Mouse (Mus musculus) frontal cortex, postnatal 14 days (tissue): ENCODE measurements around the gene Crtam.
A peak's percentile ranks its signal among the peaks of the same experiment; 100 is the strongest.

Experiments
- DNase-seq, 2 experiments: peaks; one replicate each; pipeline ENCODE4 v3.0.0; 2022; ENCODE audit warnings: low spot score in 2 of 2

The Crtam gene

GRCm38 (mm10) chr9:41007785-41008184 is 3.4 kb upstream of the Crtam start:
- DNase-seq: no peak

DNA sequence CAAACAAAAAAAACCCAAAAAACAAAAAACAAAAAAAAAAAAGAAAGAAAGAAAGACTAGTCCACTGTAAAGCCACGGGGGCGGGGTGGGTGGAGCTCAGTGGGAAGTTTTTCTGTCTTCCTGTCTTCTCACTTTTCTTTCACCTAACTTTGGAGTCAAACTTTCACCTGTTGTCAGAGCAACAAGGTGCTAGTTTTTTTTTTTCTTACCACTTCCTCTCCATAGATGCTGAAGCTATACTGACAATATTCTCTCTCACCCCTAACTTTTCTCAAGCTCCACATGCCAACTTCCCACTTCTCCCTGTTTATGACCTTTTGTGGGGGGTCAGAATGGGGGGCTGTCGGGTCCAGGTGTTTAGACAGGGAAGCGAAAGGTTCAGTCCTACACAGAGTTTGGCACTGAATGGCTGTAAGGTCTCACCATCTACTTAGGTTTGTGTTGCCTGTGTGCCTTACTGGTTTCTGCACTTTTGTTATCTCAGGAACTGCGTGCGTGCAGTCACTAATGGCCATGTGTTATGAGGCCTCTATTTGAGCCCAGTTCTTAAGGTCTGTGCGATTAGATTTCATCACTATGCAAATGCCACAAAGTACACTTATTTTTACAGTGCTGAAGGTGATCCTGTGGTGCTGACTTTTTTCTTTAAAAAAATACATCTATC is 7.2 kb downstream of the Crtam start:
- DNase-seq: no peak

DNA sequence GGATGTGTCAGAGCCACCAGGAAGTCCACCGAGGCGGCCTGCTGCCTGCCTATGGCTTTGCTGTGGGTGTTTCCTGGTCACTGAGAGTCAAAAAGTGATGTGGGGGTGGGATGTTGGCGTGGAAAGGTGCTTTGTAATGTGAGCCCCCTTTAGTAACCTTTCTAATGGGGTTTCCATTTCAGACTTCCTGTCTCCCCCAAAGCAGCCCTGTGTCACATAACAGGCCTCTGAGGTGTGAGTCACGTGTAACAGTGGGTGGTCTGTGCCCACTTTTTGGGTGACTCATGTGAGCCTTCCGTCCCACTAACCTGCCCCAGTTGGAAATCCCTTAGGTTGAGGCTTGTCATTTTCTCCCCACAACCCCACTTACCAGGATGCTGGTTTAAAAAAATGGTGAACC is 10.4 kb downstream of the Crtam start:
- DNase-seq: no peak

- DNase-seq: no peak
These were observed 12.9 kb downstream of the Crtam start for GRCm38 (mm10) chr9:40991511-40991910.

DNA sequence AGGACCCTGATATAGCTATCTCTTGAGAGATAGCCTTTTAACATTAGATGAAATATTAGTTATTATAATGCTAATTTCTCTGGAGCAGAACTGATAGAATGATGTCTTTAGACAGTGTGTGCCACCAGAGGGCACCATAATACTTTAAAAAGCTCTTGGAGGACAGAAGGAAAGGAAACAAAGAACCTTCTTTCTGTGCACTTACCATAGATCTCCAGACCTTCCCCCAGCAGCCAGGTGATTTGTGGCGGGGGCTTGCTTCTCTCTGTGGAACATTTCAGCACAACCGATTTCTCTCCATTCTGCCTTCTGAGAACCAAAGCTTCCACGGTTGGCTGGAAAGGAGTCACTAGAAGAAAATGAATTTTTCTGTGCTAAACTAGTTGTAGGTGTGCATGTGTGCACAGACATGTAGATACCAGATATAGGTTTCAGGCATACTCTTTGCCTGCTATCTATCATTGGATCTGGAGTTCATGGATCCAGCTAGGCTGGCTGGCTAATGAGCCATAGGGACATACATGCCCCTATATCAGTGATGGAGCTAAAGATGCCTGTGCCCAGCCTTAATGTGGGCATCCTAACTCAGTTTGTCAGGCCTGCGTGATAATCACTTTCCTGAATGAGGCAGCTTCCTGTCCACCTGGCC is 14.4 kb downstream of the Crtam start:
- DNase-seq: peak; percentile 13 to 53

- no peak for DNase-seq
These were observed 20.1 kb downstream of the Crtam start for GRCm38 (mm10) chr9:40984313-40984712.

DNA sequence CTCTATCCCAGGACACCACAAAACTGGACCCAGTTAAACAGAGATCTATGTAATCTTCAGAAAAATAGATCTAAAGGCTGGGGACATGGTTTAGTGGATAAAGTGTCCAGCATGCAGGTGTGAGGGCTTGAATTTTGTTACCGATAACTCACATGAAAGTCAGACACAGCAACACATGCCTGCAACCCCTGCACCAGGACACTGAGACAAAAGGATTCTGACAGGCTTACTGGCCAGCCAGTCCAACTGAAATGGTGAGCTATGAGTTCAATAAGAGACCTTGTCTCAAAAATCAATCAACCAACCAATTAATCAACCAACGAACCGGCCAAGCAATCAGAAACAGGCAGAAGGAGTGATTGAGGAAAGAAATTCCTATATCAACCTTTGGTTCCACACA is 20.7 kb downstream of the Crtam start:
- DNase-seq: no peak

DNA sequence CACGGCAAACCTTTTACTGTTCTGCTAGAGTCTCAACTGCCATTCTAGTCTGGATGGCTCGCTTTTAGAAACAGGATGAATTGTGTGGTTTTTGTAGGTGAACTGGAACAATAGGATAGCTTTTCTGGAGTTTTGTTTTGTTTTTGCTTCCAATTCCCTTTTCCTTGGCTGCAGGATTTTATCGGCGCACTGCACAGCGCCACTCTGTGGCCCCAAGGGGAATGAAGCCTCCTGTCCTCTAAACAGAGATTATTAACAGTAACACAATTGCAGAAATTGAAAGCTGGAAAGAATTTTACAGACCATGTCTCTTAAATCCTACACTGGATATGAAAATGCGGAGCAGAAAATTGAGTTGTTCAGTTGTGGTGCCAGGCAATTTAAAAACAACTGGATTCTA is 21.9 kb downstream of the Crtam start:
- DNase-seq: no peak

- no peak for DNase-seq
These were observed 30.2 kb downstream of the Crtam start for GRCm38 (mm10) chr9:40974042-40974801.

DNA sequence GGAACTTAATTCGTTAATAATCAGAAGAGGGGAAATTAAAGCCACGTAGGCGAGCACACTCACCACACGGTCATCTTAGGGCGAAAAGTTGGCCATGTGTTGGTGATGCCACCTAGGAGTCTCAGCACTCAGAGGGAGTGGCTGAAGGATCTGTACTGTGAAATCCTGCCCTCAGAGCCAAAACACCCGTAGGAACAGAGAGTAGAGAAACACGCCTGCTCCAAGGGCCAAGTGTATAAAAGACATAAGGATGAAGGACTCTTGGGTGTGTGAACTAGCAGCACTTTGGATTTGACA is 40.1 kb downstream of the Crtam start:
- DNase-seq: no peak

GRCm38 (mm10) chr9:40963586-40964417 is 40.6 kb downstream of the Crtam start, which contains the start of gene Jhy:
Gene Jhy, minus strand, starts transcription at chr9:40964118.
- DNase-seq: no peak

DNA sequence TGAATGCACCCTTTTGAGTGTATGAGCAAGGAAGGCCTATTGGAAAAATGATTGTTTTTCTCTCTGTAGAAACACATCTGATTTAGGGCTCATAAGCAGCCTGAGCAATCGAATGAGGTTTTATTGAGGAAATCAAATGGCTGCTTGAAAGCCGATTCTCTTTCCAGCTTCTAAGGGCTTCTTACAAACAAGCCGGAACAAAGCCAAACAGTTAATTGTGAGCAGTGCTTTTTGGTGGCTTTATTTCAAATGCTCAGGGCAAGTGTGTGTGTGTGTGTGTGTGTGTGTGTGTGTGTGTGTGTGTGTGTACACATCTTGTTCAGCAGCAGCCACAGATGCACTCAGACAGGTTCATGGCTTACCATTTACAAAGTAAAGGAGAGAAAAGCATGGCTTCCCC is 43.0 kb downstream of the Crtam start:
- DNase-seq: no peak

- DNase-seq: no peak
These were observed 55.3 kb downstream of the Crtam start for GRCm38 (mm10) chr9:40949039-40949615.

GRCm38 (mm10) chr9:40948473-40948872 is 56.0 kb downstream of the Crtam start:
- DNase-seq: no peak

DNA sequence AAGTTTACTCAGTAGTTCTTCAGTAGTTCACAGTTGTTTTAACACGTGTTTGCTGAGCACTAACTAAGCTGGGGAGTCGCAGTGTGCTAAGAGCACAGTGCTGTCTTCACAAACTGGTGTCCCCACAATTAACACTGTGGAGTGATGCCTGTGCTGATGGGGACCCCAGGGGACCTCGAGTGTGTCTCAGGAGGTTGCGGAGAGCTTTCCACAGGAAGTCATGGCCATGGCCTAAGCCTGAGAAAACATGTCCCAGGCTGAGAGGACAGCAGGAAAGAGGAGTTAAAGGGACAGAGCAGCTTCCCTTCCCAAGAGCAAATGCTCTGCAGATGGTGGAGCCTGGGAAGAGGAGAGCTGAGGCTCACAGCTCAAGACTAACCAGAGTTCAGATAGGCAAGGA is 57.3 kb downstream of the Crtam start:
- DNase-seq: no peak

- DNase-seq: no peak
These were observed 67.0 kb downstream of the Crtam start for GRCm38 (mm10) chr9:40937425-40937824.

- DNase-seq: no peak
These were observed 71.1 kb downstream of the Crtam start for GRCm38 (mm10) chr9:40933323-40933722.

- no peak for DNase-seq
These were observed 77.0 kb downstream of the Crtam start for GRCm38 (mm10) chr9:40927351-40927980.
